Mouse (Mus musculus): ENCODE measurements at regions not wholly inside any gene's neighbourhood (a gene's known extent, or its start where the extent isn't known, plus 50 kb on each side); places are given as distances from the start of the nearest gene placed in this dataset.
A peak's percentile ranks its signal among the peaks of the same experiment; 100 is the strongest.

DNA sequence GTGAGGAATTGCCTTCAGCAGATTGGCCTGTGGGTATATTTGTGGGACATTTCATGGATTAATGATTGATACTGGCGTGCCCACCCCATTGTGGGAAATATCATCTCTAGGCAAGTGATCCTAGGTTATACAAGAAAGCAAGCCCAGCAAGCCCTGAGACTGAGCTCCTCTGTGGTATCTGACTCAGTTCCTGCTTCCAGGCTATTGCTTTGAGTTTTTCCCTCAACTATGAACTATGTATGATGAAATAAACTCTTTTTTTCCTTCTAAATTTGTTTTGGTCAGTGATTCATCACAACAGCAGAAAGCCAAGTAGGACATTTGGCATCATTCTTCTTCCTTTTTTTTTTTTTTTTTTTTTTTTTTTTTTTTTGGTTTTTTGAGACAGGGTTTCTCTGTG, 119.8 kb downstream of the Tbr1 start:
- DNase-seq: no peak

DNA sequence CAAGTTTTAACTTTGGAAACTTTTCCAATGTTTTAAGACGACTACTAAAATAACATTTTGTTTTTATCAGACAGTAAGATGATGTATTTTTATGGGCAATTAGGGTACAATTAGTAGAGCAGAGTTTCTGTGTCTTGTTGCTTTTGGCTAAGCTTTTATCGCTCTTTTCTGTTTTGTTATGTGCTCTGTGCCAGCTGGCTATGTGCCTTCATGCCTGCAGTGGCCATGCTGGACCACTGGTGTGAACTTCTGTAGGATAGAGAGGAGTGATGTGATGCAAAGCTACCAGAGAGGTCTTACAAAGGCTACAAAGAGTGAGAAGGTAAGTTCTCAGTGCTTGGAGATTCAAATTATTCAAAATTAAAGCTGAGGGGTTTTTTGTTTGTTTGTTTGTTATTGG, 108.0 kb upstream of the Slc4a10 start:
- DNase-seq: no peak

DNA sequence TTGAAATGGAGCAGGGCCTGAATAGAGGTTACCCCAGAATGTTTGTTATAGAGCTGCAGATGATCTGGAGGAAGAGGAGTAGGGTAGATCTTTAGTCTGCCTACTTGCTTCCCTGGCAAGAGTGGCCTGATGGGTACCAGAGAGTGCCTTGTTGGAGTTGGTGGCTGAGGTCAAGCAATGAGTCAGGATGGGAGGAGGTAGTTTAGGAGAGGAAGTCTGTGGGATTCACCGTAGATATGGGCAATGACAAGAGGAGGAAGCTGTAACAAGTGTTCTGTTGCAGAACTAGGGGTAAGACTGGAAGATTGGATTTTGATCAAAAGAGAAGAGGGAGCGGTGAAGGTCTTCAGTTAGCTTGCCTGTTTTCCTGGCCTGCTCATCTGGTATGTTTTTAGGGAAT, 80.3 kb upstream of the Slc4a10 start:
- no peak for DNase-seq

DNA sequence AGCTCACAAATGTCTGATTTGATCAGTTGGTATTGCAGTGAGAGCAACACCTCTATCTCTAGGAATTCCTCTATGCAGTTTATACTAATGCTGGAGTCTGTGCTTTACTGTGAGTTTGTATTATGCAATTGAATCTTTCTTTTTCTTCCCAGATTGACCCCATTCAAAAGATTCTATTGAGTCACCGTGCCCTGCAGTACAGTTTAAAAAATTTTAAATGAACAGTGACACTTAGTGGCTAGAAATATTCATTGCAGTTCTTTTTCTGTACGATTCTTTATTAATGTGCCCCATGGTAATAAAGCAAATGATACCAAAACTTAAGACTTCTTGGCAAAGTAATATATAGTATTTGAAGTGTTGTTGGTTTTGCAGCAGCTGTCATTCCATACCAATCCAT, 78.5 kb upstream of the Slc4a10 start:
- peak; percentile 41 for DNase-seq

DNA sequence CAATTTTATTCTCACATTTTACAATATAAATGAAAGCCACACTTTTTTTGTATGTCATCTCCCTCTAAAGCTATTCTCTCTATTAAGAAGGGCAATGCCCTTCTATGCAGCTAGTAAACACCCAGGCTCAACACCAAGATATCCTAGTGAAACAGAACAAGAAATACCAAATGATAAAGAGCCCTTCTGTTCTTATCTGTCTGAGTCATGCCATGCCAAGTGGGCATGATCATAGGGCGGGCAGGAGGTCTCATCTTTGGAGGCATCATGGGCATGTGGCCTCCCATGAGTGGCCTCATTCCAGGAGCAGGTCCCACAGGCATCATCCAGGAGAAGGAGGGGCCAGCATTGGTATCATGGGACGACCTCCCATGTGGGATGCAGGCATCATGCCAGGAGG, 76.2 kb upstream of the Slc4a10 start:
- DNase-seq: peak; percentile 8

DNA sequence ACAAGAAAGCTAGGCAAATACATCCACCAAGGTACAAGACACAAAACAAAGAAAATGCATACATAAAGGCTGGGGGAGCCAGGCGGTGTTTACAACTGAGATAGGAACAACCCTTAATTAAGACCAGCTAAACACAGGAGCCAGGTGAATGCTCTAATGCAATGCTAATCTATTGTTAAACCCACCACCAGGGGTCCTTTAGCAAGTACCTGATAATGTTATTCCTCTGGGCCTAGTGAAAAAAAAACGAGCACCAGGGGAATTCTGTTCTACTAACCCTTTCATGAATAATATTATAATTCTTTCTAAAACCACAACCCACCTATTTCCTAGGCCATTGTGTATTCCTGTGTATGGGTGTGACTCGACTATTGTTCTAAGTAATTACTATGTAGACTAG, 61.5 kb upstream of the Slc4a10 start:
- no peak for DNase-seq

DNA sequence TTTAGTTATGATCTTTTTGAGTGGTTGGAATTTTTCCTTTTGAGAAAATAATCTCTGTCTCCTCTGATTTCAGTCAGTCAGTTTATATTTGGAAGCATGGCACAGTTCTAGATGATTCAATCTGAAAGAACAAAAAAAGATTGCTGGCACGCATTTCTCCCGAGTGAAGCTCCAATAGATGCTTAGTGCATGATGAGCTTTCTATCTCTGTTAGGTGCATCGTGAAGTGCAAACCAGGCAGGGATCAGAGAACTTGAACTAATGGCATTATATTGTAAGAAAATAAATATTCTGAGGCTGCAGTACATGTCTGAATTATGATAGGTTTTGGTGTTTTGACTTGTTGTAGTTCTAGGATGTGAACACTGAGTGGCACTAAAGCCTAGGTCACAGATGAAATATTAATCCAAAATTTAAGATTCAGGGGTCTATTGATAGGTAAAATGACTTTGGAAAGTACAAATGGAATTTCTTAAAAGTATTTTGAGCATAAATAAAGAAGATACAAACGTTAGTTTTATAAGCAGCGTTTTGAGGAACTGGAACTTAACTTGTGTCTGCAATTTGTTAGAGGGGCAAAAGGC, 59.2 kb upstream of the Slc4a10 start:
- peak; percentile 4 for DNase-seq

Data from retina, postnatal 1 day (tissue).